Mouse (Mus musculus) forebrain, embryonic 15.5 days (tissue): Measurements from ENCODE around the gene Foxo4. TPM values are rescaled to one million over a fixed set of nuclear protein-coding genes. Genes with fewer than 3 reads are reported as not detected.

Source experiments
- ATAC-seq: fragments of 200-750 bp; cut with Nextera tagmentation; replicated peaks from 2 replicates; pipeline ENCODE4 v1.8.0; 2017; ENCODE audit warnings: mild to moderate bottlenecking, moderate TSS enrichment, moderate library complexity
- H3K27ac ChIP-seq: fragments of 300-500 bp; sonication (generic); replicated peaks from 2 replicates; pipeline ENCODE4 v1.5.1; 2015; ENCODE audit warnings: mild to moderate bottlenecking, inconsistent platforms
- H3K27me3 ChIP-seq: fragments of 300-500 bp; sonication (generic); 2 replicates; pipeline ENCODE4 v1.6.1; 2015; ENCODE audit warnings: inconsistent platforms
- H3K36me3 ChIP-seq: fragments of 300-500 bp; sonication (generic); 2 replicates; pipeline ENCODE4 v1.6.1; 2015; ENCODE audit warnings: mild to moderate bottlenecking, inconsistent platforms
- H3K4me1 ChIP-seq: fragments of 300-500 bp; sonication (generic); 2 replicates; pipeline ENCODE4 v1.6.1; 2015; ENCODE audit warnings: inconsistent platforms
- H3K4me2 ChIP-seq: fragments of 300-500 bp; sonication (generic); replicated peaks from 2 replicates; pipeline ENCODE4 v1.6.1; 2015; ENCODE audit warnings: mild to moderate bottlenecking, inconsistent platforms
- H3K4me3 ChIP-seq: fragments of 300-500 bp; sonication (generic); 2 replicates; pipeline ENCODE4 v1.5.1; 2015; ENCODE audit warnings: mild to moderate bottlenecking, inconsistent platforms
- H3K9ac ChIP-seq: fragments of 300-500 bp; sonication (generic); replicated peaks from 2 replicates; pipeline ENCODE4 v1.6.1; 2015; ENCODE audit warnings: mild to moderate bottlenecking, inconsistent platforms
- H3K9me3 ChIP-seq: fragments of 300-500 bp; sonication (generic); 2 replicates; pipeline ENCODE4 v1.6.1; 2016; ENCODE audit warnings: inconsistent platforms
- WGBS: fragments of 180-500 bp; shearing (Covaris S2); methylation state at CpG from one replicate; pipeline ENCODE4 v1.1.7; 2015; ENCODE audit warnings: mixed read lengths; 5-methylcytosine and 5-hydroxymethylcytosine counted together
- polyA plus RNA-seq: library from polyadenylated mRNA; unstranded; fragments of >200 nt; fragmentation: Nextera tagmentation; extraction: Ambion mirVana; gene quantifications from 2 replicates; pipeline ENCODE4 v1.2.1, GENCODE M21; 2015

Gene Foxo4
- polyA plus RNA-seq, 1 experiment from 2014 or later = 1.2 TPM

GRCm38 (mm10) chrX:101299473-101300426 lies 45.4 kb downstream of the Foxo4 start:
- H3K27ac ChIP-seq = peak overlapping the region; percentile 88
- peak overlapping the region; percentile 64 for H3K9ac ChIP-seq
- peak; percentile 68 for ATAC-seq
- peaks cover 37% of the 10 kb centered on the region for H3K4me1 ChIP-seq
- no peaks in the 10 kb centered on the region for H3K27me3 ChIP-seq
- H3K9me3 ChIP-seq = no peaks in the 10 kb centered on the region
- peaks cover 5% of the 10 kb centered on the region; the same call in 1 of the 2 replicates for H3K36me3 ChIP-seq
- H3K4me2 ChIP-seq = peak overlapping the region; percentile 46
- H3K4me3 ChIP-seq = peak overlapping the region; percentile 55
- WGBS = 34% methylated on average over 13 of the region's 13 CpGs

- peaks cover 37% of the 10 kb centered on the region for H3K4me1 ChIP-seq
- peak overlapping the region; percentile 55 for H3K4me3 ChIP-seq
- peak overlapping the region; percentile 64 for H3K9ac ChIP-seq
- peak; percentile 41 for ATAC-seq
- H3K4me2 ChIP-seq = peak overlapping the region; percentile 46
- WGBS = 22% methylated on average over 13 of the region's 13 CpGs
- H3K9me3 ChIP-seq = no peaks in the 10 kb centered on the region
- no peaks in the 10 kb centered on the region for H3K27me3 ChIP-seq
- H3K27ac ChIP-seq = peak overlapping the region; percentile 88
- peaks cover 5% of the 10 kb centered on the region; the same call in 1 of the 2 replicates for H3K36me3 ChIP-seq
Observed at GRCm38 (mm10) chrX:101300427-101301030, 46.2 kb downstream of the Foxo4 start.

- H3K27ac ChIP-seq = no peak overlapping the region
- no peak for ATAC-seq
- 67% methylated on average over 9 of the region's 9 CpGs for WGBS
Observed at GRCm38 (mm10) chrX:101301654-101302053, 47.3 kb downstream of the Foxo4 start.

GRCm38 (mm10) chrX:101304646-101305045 lies 50.3 kb downstream of the Foxo4 start:
- H3K4me3 ChIP-seq = no peak overlapping the region
- peaks cover 37% of the 10 kb centered on the region for H3K4me1 ChIP-seq
- no peaks in the 10 kb centered on the region for H3K9me3 ChIP-seq
- 0 out of 2 replicates have a peak, but pooled peaks cover 3% of the 10 kb centered on the region for H3K36me3 ChIP-seq
- 39% methylated on average over 2 of the region's 2 CpGs for WGBS
- no peak overlapping the region for H3K27ac ChIP-seq
- no peaks in the 10 kb centered on the region for H3K27me3 ChIP-seq
- no peak for ATAC-seq
- H3K9ac ChIP-seq = no peak overlapping the region
- H3K4me2 ChIP-seq = no peak overlapping the region

More at GRCm38 (mm10) chrX:101301654-101302053, 47.3 kb downstream of the Foxo4 start:
- H3K9ac ChIP-seq = peak overlapping the region; percentile 32; the same call in 1 of the 2 replicates
- no peaks in the 10 kb centered on the region for H3K27me3 ChIP-seq
- no peaks in the 10 kb centered on the region for H3K9me3 ChIP-seq
- peak overlapping the region; percentile 55 for H3K4me3 ChIP-seq
- peak overlapping the region; percentile 46 for H3K4me2 ChIP-seq
- peaks cover 2% of the 10 kb centered on the region; the same call in 1 of the 2 replicates for H3K36me3 ChIP-seq
- peaks cover 37% of the 10 kb centered on the region for H3K4me1 ChIP-seq

GRCm38 (mm10) chrX:101309299-101309698 lies 55.0 kb downstream of the Foxo4 start:
- ATAC-seq = no peak
- 92% methylated on average over 5 of the region's 5 CpGs for WGBS
- no peak overlapping the region for H3K9ac ChIP-seq
- H3K9me3 ChIP-seq = no peaks in the 10 kb centered on the region
- H3K27me3 ChIP-seq = no peaks in the 10 kb centered on the region
- peaks cover 13% of the 10 kb centered on the region; the same call in 1 of the 2 replicates for H3K4me1 ChIP-seq
- H3K4me2 ChIP-seq = no peak overlapping the region
- H3K4me3 ChIP-seq = no peak overlapping the region
- peaks cover 17% of the 10 kb centered on the region; the same call in 1 of the 2 replicates for H3K36me3 ChIP-seq
- no peak overlapping the region for H3K27ac ChIP-seq

Other genes with a start within 250 kb of the Foxo4 start
- gene Tex11, start 194.9 kb upstream of the Foxo4 start, polyA plus RNA-seq = not detected in 2 replicates
- 1.5 and 2.2 TPM in 2 replicates for gene Slc7a3, start 168.5 kb upstream of the Foxo4 start, polyA plus RNA-seq
- 42.9 and 48.8 TPM in 2 replicates for gene Snx12, start 32.0 kb upstream of the Foxo4 start, polyA plus RNA-seq
- not detected in 2 replicates for gene Gm614, start 9.5 kb downstream of the Foxo4 start, polyA plus RNA-seq
- 4.3 and 7.1 TPM in 2 replicates for gene Il2rg, start 13.7 kb downstream of the Foxo4 start, polyA plus RNA-seq
- gene Gm20489, start 14.5 kb downstream of the Foxo4 start, polyA plus RNA-seq = not detected in 2 replicates
- 21.6 and 28.6 TPM in 2 replicates for gene Med12, start 19.5 kb downstream of the Foxo4 start, polyA plus RNA-seq
- 53.6 and 55.8 TPM in 2 replicates for gene Nlgn3, start 44.6 kb downstream of the Foxo4 start, polyA plus RNA-seq
- 0.29 and 0.60 TPM in 2 replicates for gene Gjb1, start 121.8 kb downstream of the Foxo4 start, polyA plus RNA-seq
- gene Zmym3, start 166.3 kb downstream of the Foxo4 start, polyA plus RNA-seq = 61.9 and 63.1 TPM in 2 replicates
- gene Nono, start 174.8 kb downstream of the Foxo4 start, polyA plus RNA-seq = 459 and 484 TPM in 2 replicates
- gene Itgb1bp2, start 194.6 kb downstream of the Foxo4 start, polyA plus RNA-seq = 1.8 and 2.6 TPM in 2 replicates